Mouse (Mus musculus) spleen, postnatal 10 days (tissue): ENCODE measurements around the gene Pyroxd2.
"Not testable (repeated sequence)": the region's sequence is repeated elsewhere in the genome, so short reads cannot be mapped to it uniquely, and the experiment has no call there.

Experiments used
- DNase-seq, 2 experiments: peaks; one replicate each; pipeline ENCODE4 v3.0.0; 2021 to 2022; ENCODE audit warnings: low spot score in 2 of 2

Pyroxd2 gene

DNA sequence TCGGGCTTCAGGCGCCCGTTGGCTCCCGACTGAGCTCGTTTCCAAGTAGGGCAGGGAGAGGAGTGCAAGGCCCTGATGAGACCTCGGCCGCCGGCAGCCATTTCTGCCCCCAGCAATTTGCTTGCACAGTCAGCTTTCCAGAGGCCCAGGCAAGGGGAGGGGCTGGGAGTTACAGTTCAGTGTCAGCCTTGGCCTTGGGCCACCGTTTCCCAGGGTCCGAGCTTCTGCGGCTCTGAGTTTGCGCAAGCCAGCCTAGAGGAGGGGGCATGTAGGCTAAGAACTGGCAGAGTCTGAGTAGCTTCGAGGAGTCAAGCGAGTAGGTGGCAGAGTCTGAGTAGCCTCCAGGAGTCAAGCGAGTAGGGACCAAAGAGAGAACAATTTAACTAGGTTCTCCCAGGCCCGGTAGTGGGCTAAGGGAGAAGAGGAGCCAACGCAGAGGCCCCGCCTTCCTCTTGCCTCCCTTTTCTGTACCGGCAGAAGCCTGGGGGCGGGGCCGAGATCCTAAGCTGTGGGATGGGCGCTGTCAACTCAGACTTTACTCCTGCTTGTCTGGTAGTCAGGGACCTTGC, at the start of gene Pyroxd2:
TSS of gene Pyroxd2 (minus strand) at position 413 of the 569 bp plus-strand sequence.
- peak; percentile 34 to 78 for DNase-seq

GRCm38 (mm10) chr19:42797866-42798265, 45.3 kb upstream of the Pyroxd2 start:
- no peak for DNase-seq

DNA sequence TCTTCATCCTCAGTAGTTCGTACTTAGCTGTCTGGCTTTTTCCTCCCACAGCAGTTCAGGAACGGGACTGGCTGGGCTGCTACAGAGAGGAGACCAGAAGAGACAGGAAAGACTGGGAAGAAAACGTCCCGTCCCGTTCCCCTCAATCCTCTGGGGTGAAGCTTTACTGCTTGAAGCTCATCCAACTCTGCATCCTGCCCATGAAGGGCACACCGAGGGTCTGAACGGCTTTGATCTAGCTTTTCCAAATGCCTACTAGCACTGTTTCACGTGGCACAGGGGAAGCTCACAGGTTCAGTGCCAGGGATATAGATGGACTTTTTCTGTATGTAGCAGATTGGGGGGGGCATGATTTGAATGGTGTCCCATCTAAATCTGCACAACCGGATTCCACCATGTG, 43.2 kb upstream of the Pyroxd2 start:
- no peak for DNase-seq

DNA sequence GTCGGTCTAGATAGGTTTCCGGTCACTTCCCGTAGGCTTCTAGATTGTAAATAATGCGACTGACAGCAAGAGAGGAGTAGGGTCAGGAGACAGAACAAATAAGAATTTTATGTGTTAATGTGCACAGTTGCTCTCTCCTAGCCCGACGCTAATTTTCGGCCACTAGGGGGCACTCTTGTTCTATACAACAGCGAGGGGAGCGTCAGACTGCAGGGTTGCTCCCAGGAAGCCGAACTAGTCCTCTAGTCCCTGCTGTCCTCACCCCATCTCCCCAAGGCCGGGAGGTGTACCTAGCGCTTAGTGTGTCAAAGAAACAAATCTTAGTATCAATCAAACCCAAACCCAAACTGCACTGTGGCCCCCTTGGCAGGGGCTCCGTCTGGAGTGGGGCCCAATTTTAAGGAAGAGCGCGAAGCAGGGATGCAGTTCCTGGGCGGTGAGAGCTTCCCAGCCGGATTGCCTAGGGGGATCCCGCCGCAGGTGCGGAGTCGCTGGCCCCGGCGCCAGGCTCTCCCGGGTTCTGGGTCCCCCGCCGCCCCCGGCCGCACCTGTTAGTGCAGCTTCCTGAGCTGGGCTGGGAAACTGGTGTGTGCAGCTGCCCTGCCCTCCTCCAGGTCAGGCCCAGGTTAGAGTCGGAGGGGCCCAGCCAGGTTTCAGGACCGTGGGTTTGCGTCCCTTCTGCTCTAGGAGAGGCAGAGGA, 42.5 kb upstream of the Pyroxd2 start:
- peak; percentile 66 to 86 for DNase-seq

- no peak for DNase-seq
Observed at GRCm38 (mm10) chr19:42788311-42788710, 35.7 kb upstream of the Pyroxd2 start.

GRCm38 (mm10) chr19:42785562-42786220, 33.1 kb upstream of the Pyroxd2 start:
- DNase-seq, result no peak

DNA sequence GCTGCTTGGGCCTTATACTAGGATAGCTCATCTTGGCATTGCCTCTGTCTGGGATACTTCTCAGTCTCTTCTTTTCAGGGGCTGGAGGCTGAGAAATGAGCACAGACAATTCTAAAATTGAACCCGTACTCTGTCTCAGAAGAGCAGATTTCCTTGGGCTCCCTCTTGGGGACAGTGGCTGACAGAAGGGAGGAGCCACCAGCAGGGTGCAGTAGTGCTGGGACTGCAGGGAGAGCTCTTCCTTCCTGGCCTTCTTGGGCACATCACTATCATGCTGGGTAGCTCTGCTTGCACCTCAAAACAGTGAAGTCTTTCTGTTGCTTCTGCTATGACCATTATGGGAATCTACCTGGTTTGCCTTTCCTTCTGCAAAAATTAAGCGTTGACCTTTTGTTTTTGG, 32.6 kb upstream of the Pyroxd2 start:
- no peak for DNase-seq

DNA sequence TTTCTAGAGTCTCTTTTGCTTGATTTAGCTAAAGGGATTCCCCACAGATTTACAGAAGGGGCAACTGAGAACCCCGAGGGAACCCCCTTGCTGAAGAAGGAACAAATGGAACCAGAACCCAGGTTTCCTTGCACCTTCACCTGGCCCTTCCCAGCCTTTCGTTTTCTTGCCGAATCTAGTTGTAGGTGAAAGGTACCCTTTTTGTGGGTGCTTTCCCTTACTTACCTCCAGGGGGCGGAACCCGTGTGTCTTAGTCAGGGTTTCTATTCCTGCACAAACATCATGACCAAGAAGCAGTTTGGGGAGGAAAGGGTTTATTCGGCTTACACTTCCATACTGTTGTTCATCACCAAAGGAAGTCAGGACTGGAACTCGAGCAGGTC, 27.6 kb upstream of the Pyroxd2 start:
- DNase-seq, result not testable (repeated sequence)

DNA sequence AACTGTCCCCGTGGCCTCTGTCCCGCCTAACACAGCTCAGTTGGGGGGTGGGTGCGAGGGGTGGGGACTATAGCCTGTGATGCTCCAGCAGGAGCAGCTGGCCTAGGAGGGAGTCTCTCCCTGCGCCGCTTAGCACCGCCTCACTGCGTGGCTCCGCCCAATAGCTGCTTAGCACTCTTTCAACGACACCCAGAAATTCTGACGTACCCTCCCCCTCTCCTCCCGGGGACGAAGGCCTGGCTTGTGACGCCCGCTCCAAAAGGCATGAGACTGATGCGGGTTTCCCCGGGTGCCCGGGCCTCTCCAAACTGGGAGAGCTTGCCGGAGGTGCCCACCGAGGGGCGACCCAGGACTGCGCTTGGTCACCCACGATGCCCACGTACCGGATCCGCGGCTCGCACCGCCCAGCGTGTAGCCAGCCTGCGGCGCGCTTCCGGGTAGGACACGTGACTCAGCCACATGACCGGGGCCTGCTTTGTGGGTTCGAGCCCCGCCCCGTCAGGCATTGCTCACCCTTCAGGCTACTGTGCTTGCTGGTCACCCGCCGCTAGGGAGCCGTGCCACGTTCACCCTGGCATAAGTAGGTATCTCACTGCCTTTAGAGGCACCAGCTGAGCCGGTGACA, 27.1 kb upstream of the Pyroxd2 start, which contains the start of gene Hps1:
TSS of gene Hps1 (minus strand) at position 448 of the 625 bp plus-strand sequence.
- peak; percentile 79 to 89 for DNase-seq

DNA sequence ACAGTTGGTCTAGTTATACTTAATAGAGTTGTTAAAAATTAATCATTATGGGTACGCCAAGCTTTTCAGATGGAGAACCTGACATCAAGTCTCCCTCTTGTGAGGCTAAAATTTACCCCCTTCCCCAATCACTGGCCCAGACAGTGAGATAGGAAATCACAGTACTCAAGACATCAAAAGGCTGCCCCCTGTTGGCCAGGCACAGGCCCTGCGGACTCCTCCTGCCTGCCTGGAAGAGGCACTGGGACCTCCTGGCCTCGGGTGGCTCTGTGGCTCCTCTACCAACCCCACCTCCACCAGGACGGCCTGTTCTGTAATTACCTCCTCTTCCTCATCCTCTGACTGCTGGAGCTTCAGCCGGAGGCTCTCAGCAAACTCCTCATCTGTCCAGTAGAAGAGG, 25.2 kb upstream of the Pyroxd2 start:
- DNase-seq, result peak in 1 of 2 experiments; percentile 71

GRCm38 (mm10) chr19:42776813-42777212, 24.2 kb upstream of the Pyroxd2 start:
- peak; percentile 29 to 60 for DNase-seq

DNA sequence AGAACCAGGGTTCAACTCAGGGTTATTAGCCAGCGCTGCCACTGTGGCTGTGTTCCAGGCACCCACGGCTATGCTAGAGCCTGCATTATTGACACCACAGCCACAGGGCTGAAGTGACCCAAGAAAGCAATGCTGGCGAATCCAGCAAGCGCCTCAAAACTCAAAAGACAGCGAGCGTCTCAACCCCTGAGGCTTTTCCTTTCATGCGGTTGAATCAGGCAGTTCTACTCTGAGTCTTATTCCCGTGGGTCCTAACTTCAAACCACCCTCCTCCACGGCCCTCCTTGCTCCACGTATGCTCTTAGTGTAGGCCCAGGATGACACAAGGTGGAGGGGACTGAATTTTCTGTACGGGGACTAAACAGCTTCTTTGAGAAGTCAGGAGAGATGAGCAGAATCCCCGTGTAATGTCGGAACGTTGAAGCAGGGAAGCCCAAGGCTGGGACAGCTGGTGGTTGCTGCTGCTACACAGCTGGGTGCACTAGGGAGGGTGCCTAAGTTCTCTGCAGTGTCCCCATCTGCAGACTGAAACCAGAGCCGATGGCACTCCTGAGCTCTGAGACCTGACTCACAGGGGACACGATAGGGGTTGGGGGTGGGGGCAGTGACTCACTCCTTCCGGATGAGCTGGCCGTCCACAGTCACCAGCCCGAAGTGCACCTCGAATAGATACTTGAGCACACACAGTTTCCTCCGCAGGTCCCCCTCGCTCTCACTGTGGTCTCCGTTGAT, 17.7 kb upstream of the Pyroxd2 start:
- DNase-seq, result no peak

DNA sequence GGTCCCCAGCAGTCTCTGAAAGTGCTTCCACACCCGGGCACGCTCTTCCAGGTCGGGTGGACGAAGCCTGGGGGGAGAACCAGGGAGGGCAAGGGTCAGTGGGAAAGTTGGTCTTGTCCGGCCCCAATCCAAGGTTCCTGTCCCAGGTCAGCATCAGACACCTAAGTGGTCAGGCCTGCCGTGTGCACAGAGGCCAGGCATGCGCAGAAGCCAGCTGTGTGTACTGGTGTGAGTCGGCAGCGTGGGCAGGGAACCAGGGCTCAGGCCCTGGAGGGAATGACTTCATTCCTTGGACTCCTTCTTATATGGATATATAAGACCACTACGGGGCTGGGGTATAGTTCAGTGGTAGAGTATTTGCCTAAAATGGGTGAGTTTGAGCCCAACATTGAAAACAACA, 17.1 kb upstream of the Pyroxd2 start:
- no peak for DNase-seq

GRCm38 (mm10) chr19:42767361-42767760, 14.8 kb upstream of the Pyroxd2 start:
- no peak for DNase-seq

DNA sequence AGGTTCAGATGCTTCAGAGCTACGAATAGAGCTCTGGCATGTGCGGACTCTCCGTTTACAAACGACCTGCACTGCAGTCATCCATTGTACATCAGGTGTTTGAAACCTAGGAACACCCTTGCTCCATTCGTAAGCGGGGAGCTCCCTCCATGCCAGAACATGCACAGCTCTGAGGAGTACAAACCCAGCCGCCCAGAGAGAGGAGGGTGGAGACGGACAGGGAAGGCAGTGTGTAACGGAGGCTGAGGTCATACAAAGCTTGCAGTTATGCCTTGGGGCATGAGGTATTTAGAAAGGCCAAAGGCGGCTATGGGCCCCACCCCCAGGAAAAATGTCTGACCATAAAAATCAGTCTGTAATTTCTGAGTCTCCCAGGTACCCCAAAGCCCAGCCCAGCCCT, 11.8 kb upstream of the Pyroxd2 start:
- no peak for DNase-seq

GRCm38 (mm10) chr19:42756671-42757070, 4.1 kb upstream of the Pyroxd2 start:
- DNase-seq, result no peak

- no peak for DNase-seq
Observed at GRCm38 (mm10) chr19:42755148-42755870, 2.7 kb upstream of the Pyroxd2 start.

GRCm38 (mm10) chr19:42753141-42753917, 754 bp upstream of the Pyroxd2 start:
- peak; percentile 14 to 54 for DNase-seq

DNA sequence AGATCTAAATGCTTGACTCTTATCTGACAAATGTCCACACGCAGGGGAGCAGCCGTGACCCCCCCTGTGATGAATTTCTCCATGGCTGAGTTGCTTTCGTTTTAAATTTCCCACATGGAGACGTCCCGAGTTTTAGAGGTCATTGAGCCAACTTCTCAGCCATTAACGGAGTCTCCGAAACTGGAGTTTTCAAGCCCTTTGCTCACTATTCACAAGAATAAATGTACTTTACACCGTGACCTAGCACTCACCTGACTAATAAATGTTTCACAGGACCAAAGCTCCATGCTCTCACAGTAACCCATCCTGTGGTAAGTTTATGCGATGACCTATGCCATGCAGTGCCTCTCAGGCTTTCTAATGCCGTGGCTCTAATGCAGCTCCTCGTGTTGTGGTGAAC, 2.4 kb downstream of the Pyroxd2 start:
- DNase-seq, result no peak

- no peak for DNase-seq
Observed at GRCm38 (mm10) chr19:42746702-42747101, 5.9 kb downstream of the Pyroxd2 start.
